Mouse (Mus musculus) cortical plate, adult 2 months (tissue): ENCODE results near the gene Patl2.

ENCODE experiments used
- CTCF ChIP-seq: fragments of 200-500 bp; IDR thresholded peaks from 2 replicates; pipeline ENCODE4 v1.5.1; 2011; ENCODE audit warnings: mild to moderate bottlenecking, control low read depth, low read length; ENCODE audit not compliant: insufficient read depth; ENCODE audit errors: extremely low read depth
- POLR2A ChIP-seq: fragments of 200-500 bp; IDR thresholded peaks from 2 replicates; pipeline ENCODE4 v1.6.1; 2011; ENCODE audit warnings: mild to moderate bottlenecking, low read length, control low read depth; ENCODE audit not compliant: insufficient read depth; ENCODE audit errors: extremely low read depth

DNA sequence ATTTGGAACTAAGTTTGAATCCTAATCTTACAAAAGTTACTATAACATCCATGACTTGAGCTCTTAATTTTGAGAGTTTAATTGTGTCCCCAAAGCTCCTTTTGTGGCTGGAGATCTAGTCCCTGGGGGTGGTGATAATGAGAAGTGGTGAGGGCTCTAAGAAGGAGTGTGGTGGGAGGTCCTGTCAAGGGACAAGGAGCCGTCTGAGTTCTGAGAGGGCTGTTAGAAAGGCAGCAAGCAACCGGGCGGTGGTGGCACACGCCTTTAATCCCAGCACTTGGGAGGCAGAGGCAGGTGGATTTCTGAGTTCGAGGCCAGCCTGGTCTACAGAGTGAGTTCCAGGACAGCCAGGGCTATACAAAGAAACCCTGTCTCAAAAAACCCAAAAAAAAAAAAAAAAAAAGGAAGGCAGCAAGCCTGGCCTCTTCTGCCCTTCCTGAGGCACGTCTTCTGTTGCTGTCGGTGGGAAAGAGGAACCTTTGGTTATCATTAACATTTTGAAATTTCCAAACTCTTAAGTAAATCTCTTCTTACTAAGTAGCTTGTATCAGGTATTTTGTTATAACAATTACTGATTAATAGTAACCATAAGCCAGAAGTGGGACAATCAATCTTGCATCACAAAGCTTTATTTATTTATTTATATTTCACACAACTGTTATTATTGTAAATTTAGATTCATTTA is 32.2 kb downstream of the Patl2 start:
- TF ChIP-seq POLR2A, result no peak
- TF ChIP-seq CTCF, result no peak
